Mouse (Mus musculus): ENCODE results near the gene Mief2. TPM values are rescaled to one million over a fixed set of nuclear protein-coding genes. Genes with fewer than 3 reads are reported as not detected.

Mief2 gene
- total RNA-seq, 2 experiments from 2014 or later: 36.1 to 36.4 TPM

DNA sequence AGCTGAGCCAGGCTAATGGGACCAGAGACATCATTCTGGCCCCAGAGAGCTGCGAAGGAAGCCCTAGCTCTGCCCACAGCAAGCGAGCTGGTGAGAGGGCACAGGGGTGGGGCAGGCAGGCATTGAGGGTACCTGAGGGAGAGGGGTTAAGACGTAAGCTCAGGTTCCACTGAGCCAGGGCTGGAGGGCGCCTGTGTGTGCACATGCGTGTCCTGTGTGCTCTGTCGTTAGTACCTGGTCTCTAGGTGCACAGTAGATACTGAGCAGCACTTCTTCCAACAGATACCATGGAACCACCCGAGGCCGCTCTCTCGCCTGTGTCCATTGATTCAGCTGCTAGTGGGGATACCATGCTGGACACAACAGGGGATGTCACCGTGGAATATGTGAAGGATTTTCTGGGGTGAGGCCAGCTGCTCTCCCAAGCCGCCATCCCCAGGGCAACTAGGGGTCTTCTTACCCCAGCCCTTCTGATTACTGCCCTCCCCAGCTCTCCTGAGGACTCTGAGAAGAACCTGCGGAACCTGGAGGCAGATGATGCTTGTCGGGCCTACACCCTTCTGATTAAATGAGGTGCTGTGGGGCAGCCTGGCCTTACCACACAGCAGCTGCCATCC, 15.5 kb upstream of the Mief2 start:
- no peak for DNase-seq
- intact Hi-C loops (cut with DNase I): no loop called here

DNA sequence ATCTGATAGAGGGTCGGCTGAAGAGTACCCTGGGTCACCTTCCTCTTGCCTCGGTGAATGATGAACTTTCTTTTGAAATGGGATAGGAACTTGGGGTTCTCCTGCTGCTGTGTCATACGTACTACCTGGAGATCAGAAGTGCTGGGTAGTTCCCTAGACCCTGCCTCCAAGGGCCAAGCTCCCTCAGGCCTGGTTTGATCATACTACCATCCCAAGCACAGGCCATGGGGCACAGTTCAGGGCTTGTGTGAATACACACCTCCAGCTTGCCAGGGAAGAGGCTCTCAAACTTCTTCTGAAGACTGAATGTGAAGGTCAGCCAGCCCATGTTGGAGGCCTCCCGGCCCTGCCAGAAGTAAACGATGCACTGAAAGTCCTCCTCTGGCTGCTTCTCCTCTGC, 12.4 kb upstream of the Mief2 start:
- intact Hi-C loops (cut with DNase I): no loop called here
- DNase-seq: no peak

DNA sequence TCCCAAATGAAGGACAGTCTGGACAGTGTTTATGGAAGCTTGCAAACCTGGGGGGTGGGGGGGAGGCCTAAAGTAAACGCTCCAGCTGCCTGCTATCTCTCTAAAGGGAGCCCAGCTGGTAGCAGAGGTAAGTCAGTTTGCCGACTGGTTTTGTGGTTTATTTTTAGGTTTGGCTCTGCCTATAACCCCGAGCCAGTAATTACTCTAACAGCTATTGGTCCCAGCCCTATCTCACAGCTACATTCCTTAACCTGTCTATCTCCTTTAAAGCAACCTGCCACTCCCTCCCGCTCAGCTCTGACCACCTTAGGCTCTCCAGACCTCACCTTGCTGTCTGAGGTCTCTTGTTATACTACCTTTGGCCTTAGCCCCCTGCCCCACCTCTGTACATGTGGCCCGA, 8.9 kb upstream of the Mief2 start:
- intact Hi-C loops (cut with DNase I): no loop called here
- DNase-seq: no peak

DNA sequence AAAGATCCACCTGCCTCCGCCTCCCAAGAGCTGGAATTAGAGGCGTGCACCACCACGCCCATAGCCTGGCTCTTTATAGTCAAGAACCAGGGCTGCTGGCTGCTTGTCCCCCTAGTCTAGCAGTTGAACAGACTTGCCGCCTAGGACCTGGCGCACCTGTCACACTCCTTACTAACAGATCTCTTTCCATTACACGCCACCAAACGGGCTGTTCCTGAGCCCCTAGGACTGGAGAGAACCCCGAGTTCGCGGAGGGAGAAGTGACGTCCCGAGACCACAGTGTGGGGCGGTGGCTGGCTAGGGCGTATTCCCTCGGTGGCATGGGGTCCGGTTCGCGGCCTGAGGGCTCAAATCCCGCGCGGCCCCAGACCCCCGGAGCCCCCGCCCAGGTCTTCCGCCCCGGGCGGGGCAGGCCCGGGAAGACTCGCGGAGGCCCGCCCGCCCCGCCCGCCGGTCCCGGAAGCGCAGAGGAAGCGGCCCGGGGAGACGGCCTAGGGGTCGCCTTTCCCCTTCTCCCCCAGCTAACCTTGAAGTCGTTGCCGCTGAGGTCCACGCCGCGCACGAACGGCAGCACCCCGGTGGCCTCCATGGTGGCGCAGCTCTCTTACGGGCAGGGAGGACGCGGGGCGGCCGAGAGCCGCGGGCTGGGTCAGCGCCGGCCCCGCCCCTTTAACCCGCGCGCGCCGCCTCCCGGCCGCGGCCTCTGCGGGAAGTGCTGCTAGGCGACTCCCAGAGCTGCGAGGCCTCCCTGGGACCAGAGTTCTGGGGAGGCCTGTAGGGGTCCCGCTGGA, 1.4 kb upstream of the Mief2 start, which contains the start of gene Flii:
Gene Flii, minus strand, starts transcription at position 663 of the 791 bp plus-strand sequence.
- intact Hi-C loops (cut with DNase I): loop anchor here (1.0 to 2.0 kb wide), 2 partner anchors 18 to 26 kb away; no protein-coding TSS in a partner anchor
- peak; percentile 90 for DNase-seq

DNA sequence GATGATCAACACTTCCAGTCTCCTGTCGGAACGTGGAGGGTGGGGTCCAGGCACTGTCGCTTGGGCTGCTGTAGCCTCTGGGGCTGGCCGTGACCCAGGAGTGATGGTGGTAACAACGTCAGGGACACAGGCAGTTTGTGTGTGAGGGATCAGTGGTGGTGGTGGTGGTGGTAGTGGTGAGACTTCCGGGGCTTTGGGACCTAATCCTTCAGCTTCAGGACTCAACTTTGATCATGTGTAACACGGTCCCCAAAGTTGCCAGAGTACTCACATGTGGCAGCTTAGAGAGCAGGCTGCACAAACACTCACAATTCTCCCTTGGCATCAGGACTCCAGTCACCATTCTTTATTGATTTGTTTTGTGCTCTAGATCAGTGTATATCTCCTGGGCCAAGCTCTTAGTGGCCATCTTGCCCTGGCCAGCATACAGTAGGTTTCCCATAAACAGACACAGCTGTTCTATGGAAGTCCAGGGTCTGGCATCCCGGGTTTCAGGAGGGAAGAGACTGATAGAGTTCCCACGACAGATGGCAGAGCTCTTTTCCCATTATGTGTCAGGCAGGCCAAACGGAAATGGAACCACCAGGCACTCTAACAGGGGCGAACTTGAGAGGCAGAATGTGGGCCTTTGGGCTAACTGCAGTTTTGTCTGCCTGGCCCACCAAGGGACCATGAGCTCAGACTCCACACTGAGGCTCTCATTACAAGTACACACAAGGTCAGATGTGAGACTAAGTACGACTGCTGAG, 632 bp upstream of the Mief2 start:
- DNase-seq: peak in 1 of 2 experiments; percentile 34
- intact Hi-C loops (cut with DNase I): loop anchor here (2.0 kb wide), 2 partner anchors 19 to 49 kb away; partner anchors contain the start of genes Smcr8 and Top3a

DNA sequence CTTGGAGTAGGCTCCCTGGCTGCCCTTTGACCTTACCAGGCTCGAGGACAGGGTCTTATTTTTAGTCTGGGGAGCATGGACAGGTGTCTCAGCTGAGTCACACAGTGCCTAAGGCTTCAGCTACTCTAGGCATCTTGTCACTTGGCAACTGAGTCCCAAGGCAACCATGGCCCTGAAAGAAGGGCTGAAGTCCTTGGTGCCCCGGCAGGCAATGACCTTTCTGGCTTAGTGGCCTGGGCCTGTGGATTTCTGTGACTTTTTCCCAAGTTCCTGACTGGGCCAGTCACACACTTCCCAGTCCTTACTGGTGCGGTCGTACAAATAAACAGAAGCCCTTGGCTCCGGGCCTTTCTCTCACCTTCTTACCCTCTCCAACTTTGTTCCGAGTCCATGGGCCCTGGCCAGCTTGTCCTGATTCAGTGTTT, 1.0 kb downstream of the Mief2 start:
- intact Hi-C loops (cut with DNase I): loop anchor here (2.0 kb wide), 1 partner anchor 48 kb away; the partner anchor contains the start of genes Smcr8 and Top3a
- peak in 1 of 2 experiments; percentile 28 for DNase-seq

DNA sequence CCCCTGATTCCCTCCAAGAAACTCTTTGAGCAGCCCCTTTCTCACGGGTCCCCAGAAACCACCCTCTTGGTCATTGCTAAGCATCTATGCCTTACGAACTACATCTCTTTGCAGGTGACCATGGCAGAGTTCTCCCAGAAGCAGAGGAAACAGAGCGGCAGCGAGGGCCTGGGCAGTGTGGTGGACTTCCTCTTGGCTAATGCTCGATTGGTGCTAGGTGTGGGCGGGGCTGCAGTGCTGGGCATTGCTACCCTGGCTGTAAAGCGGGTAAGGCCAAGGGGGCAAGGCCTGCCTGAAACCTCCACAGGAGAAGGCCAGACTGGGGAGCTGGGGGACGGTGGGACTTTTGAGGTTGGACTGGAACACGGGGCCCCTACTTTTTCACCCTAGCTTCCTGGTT, 2.0 kb downstream of the Mief2 start:
- DNase-seq: no peak
- intact Hi-C loops (cut with DNase I): no loop called here

DNA sequence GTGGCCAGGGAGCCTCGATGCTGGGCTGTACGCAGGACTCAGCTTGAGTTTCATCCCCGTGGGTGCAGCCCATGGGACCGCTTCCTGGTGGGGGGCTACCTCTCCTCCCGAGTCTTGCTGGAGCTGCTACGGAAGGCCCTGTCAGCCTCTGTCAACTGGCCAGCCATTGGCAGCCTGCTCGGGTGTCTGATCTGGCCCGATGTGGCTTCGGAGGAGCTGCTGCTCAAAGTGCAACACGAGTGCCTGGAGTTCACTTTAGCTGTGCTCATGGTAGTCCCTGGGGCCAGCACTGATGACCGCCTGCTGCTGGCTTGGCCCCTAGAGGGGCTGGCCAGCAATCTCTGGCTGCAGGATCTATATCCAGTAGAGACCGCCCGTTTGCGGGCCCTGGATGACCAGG, 3.1 kb downstream of the Mief2 start:
- no peak for DNase-seq
- intact Hi-C loops (cut with DNase I): no loop called here

DNA sequence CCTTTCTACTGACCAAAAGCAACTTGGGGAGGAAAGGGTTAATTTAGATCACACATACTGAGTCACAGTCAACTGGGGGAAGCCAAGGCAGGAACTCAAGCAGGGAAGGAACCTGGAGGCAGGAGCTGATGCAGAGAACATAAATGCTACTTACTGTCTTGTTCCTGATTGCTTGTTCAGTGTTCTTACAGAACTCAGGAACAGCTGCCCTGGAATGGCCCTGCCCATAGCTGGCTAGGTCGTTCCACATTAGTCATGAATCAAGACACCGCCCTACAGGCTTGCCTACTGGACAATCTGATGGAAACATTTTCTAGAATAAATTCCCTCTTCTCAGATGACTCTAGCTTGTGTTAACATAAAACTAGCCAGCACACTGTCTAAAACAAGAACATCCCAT, 6.0 kb downstream of the Mief2 start:
- intact Hi-C loops (cut with DNase I): no loop called here
- no peak for DNase-seq

DNA sequence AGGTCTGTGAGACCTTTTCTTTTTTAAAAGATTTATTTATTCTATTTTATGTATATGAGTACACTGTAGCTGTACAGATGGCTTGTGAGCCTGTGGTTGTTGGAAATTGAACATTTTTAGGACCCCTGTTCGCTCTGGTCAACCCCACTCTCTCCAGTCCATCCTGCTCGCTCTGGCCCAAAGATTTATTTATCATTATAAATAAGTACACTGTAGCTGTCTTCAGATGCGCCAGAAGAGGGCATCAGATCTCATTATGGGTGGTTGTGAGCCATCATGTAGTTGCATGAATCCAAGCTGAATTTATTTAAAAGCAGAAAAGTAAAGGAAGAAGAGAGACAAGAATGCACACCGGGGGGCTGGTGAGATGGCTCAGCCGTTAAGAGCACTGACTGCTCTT, 7.0 kb downstream of the Mief2 start:
- no peak for DNase-seq
- intact Hi-C loops (cut with DNase I): no loop called here

DNA sequence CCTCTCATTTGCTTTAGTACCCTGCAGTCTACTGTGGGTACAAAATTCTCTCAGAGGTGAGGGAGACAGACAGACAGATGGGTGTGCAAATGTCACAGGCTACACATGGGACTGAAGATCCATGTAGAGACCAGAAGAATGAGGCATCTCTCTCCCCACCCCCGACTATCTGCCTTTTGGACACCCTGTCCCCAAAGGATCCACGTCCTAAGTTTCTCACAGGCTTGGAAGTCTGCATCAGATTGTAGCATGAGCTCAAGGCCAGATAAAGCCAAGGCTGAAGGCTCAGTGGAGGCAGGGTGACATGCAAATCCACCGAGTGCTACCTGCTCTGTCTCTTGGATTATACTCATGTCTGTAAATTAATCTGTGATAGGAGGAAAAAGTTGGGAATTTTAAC, 8.3 kb downstream of the Mief2 start:
- DNase-seq: no peak
- intact Hi-C loops (cut with DNase I): no loop called here

DNA sequence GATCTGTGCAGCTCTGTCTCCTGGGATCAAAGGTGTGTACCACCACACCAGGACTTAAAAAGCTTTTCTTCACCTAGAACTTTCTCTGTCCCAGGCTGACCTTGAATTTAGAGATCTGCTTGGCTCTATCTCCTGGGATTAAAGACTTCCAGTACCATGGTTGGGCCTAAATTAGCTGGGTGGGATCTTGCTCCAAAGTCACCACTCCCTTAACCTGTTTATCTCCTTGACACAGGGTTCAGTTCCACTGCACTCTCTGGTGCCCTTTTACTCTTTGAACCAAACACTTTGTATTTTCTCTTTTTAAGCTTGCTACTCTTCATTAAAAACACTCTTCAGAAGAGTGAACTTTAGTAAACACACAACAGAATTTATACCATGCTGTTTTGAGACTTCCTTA, 9.3 kb downstream of the Mief2 start:
- DNase-seq: no peak
- intact Hi-C loops (cut with DNase I): no loop called here

DNA sequence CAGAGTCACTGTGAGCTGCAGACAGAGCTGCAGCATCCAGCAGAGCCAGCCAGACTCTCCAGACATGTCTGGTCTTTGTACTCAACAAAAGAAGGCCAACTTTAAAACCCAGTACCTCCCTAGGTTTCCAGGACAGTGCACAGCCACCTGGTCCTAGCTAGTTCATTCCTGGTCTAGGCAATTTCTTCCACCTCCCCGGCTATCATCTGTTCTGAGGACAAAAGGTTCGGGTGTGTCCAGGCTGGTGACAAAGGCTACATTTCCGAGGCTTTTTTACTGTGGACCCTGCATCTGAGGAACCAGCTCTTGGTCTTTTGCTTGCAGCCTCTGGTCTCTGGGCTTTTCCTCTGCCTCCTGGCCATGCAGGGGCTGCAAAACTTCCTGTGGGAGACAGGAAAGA, 12.1 kb downstream of the Mief2 start:
- DNase-seq: no peak
- intact Hi-C loops (cut with DNase I): no loop called here

DNA sequence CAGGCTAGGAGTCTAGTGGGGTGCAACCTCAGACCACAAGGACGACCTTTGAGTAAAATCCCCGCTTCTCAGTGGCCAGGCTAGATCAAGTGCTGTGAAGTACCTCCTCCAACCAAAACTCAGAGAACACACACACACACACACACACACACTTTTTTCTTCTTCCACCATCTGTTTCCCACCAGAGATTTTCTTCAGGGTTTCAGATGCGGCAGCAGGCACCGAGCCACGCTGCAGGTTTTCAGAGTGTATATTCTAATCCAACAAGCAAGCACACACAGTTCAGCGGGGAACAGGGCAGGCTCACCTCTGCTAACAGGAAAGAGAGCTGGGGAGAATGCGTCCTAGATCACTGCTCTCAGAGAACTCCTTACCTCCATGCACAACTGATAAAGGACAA, 27.4 kb downstream of the Mief2 start:
- intact Hi-C loops (cut with DNase I): no loop called here
- no peak for DNase-seq

DNA sequence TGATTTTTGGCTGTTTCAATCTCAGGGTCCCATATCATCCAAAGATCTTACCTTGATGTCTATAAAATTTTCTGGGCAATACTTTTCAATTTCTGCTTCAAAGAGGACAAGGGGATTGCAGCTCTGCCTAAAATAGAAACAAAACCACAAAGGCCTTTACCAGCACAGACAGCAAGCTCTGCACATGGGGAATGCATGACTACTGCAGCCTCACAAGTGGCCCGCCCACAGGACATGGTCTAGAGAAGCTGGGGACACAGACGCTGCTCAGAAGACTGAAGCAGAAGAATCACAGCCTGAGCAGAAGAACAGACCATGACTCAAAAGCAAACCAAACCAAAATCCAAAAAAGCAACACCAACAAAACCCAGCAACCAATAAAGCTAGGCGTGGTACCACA, 33.5 kb downstream of the Mief2 start:
- intact Hi-C loops (cut with DNase I): no loop called here

DNA sequence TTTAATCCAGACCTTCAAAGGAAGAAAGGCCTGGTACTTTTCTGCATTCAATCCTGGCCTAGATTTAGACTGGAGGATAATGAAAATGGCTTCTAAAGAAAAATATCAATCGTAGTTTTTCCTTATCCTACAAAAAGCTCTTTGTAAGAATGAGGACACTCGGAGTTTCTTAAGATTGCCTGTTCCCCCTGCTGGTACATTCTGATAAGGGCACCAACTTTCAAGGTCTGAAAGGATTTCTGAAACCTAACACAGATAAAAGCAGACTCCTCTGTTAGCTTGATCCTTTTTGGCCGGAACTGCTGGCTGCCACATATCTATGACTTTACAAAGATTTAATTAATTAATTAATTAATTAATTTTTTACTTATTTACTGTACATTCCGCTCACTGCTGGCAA, 38.8 kb downstream of the Mief2 start:
- intact Hi-C loops (cut with DNase I): no loop called here
- no peak for DNase-seq

More for the DNA sequence above, 33.5 kb downstream of the Mief2 start:
- DNase-seq: no peak

DNA sequence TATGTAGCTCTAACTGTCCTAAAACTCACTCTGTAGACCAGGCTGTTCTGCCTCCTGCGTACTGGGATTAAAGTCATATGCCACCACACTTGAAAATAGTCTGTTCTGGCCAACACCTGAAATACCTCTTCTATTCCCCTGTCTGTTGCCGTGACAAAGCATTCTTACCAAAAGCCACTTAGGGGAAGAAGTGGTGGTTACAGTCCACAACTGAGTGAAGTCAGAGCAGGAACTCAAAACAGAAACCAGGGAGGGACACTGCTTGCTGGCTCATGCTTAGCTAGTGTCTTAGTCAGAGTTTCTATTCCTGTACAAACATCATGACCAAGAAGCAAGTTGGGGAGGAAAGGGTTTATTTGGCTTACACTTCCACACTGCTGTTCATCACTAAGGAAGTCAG, 41.1 kb downstream of the Mief2 start:
- intact Hi-C loops (cut with DNase I): no loop called here
- no peak for DNase-seq

DNA sequence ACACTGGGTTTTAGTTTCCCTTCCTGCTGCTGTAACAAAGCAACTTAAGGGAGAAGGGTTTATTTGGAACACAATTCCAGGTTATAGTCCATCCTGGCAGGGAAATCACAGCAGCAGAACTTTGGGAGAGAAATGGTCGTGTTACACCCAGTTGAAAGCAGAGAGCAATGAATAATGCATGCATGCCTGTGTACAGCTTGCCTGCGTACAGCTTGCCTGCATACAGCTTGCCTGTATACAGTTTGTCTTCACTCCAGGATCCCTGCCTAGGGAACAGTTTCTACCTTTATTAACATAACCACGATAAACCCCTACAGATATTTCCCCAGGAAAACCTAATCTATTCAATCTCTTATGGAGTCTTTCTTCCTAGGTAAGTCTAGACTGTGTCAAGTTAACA, 42.6 kb downstream of the Mief2 start:
- intact Hi-C loops (cut with DNase I): no loop called here
- no peak for DNase-seq

DNA sequence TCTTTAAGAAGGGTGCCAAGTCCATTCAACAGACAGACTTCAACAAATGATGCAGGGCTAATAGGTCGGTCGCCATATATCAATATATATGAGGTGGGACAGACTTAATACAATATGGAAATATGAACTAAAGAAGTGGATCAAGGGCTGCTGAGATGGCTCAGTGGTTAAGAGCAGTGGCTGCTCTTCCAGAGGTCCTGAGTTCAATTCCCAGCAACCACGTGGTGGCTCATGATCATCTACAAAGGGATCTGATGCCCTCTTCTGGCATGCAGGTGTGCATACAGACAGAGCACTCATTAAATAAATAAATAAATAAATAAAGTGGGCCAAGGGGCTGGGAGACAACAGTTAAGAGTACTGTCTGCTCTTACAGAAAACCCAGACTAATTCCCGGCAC, 44.0 kb downstream of the Mief2 start:
- intact Hi-C loops (cut with DNase I): no loop called here
- no peak for DNase-seq

DNA sequence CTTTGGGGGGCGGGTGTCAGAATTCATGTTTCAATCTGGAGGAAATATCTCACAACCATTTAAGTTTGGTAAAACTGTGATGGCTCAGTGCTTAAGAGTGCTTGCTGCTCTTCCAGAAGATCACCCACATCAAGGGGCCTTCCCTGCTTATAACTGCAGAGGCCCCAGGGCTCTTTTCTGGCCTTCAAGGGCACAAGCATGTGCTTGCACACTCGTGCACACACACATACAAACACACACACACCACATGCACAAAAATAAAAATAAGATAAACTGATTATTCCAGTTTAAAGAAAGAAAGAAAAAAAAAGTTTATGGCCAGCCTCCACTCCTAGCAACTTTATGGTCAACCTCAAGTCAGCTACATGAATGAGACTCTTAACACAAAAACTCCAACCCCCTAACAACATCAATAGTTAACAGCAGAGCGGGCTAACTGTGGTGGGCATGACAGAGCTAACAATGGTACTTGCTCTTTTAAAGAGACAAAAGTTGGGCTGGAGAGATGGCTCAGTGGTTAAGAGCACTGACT, 46.0 kb downstream of the Mief2 start:
- intact Hi-C loops (cut with DNase I): no loop called here
- DNase-seq: no peak

DNA sequence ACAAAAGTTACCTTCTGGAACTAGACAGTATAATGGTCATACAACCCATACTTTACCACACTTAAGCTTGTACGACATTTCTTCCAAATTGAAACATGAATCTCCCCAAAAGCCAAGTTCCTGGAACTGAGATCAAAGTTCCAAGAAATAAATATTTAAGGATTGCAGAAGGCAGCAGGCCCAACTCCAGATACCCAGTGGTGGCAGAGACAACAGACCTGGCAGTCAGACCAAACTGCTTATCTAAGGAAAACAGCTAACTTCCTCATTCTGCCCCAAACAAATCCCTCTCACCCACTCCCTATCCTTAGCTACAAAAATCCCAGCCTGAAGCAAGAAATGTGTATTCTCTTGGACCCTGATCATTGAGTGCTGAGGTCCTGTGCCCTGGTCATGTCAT, 46.6 kb downstream of the Mief2 start:
- intact Hi-C loops (cut with DNase I): no loop called here
- no peak for DNase-seq
